Mouse (Mus musculus): ENCODE results near the gene Gm6793.

The Gm6793 gene

GRCm38 (mm10) chr8:112014936-112015335, at the start of gene Gm6793:
TSS of gene Gm6793 (minus strand) at chr8:112015036.
- no peak for DNase-seq (ENCODE audit: low read depth, low spot score)

- peak; percentile 57 for DNase-seq (ENCODE audit: low read depth, low spot score)
Measured at GRCm38 (mm10) chr8:112061372-112061771, 46.5 kb upstream of the Gm6793 start.

- no peak for DNase-seq (ENCODE audit: low read depth, low spot score)
Measured at GRCm38 (mm10) chr8:112054456-112054855, 39.6 kb upstream of the Gm6793 start.

GRCm38 (mm10) chr8:112051537-112051936, 36.7 kb upstream of the Gm6793 start:
- DNase-seq (ENCODE audit: low read depth, low spot score) = no peak

- DNase-seq (ENCODE audit: low read depth, low spot score) = no peak
Measured at GRCm38 (mm10) chr8:112049984-112050383, 35.1 kb upstream of the Gm6793 start.

GRCm38 (mm10) chr8:112048293-112048692, 33.5 kb upstream of the Gm6793 start:
- DNase-seq (ENCODE audit: low read depth, low spot score) = no peak

GRCm38 (mm10) chr8:112045896-112046295, 31.1 kb upstream of the Gm6793 start:
- DNase-seq (ENCODE audit: low read depth, low spot score) = peak; percentile 81

GRCm38 (mm10) chr8:112045182-112045581, 30.3 kb upstream of the Gm6793 start:
- DNase-seq (ENCODE audit: low read depth, low spot score) = no peak

- DNase-seq (ENCODE audit: low read depth, low spot score) = no peak
Measured at GRCm38 (mm10) chr8:112037521-112037920, 22.7 kb upstream of the Gm6793 start.

GRCm38 (mm10) chr8:112034603-112035002, 19.8 kb upstream of the Gm6793 start:
- DNase-seq (ENCODE audit: low read depth, low spot score) = no peak

- no peak for DNase-seq (ENCODE audit: low read depth, low spot score)
Measured at GRCm38 (mm10) chr8:112033071-112033470, 18.2 kb upstream of the Gm6793 start.

GRCm38 (mm10) chr8:112030663-112031062, 15.8 kb upstream of the Gm6793 start:
- DNase-seq (ENCODE audit: low read depth, low spot score) = no peak

GRCm38 (mm10) chr8:112029455-112029854, 14.6 kb upstream of the Gm6793 start:
- no peak for DNase-seq (ENCODE audit: low read depth, low spot score)

GRCm38 (mm10) chr8:112011816-112012242, 3.0 kb downstream of the Gm6793 start:
- DNase-seq (ENCODE audit: low read depth, low spot score) = no peak

GRCm38 (mm10) chr8:112010997-112011815, 3.6 kb downstream of the Gm6793 start, which contains the start of the genes Kars and Terf2ip:
TSS of gene Kars (minus strand) at chr8:112011323.
TSS of gene Terf2ip (plus strand) at chr8:112011398.
- DNase-seq (ENCODE audit: low read depth, low spot score) = peak; percentile 80

- no peak for DNase-seq (ENCODE audit: low read depth, low spot score)
Measured at GRCm38 (mm10) chr8:112009558-112009957, 5.3 kb downstream of the Gm6793 start.

- DNase-seq (ENCODE audit: low read depth, low spot score) = no peak
Measured at GRCm38 (mm10) chr8:112007669-112008068, 7.2 kb downstream of the Gm6793 start.

- no peak for DNase-seq (ENCODE audit: low read depth, low spot score)
Measured at GRCm38 (mm10) chr8:112005601-112006000, 9.2 kb downstream of the Gm6793 start.

- no peak for DNase-seq (ENCODE audit: low read depth, low spot score)
Measured at GRCm38 (mm10) chr8:112004754-112005153, 10.1 kb downstream of the Gm6793 start.

GRCm38 (mm10) chr8:111992703-111993039, 22.2 kb downstream of the Gm6793 start:
- DNase-seq (ENCODE audit: low read depth, low spot score) = no peak

- peak; percentile 79 for DNase-seq (ENCODE audit: low read depth, low spot score)
Measured at GRCm38 (mm10) chr8:111992013-111992702, 22.7 kb downstream of the Gm6793 start, which contains the start of gene Adat1. TSS of gene Adat1 (minus strand) at chr8:111992302.

- no peak for DNase-seq (ENCODE audit: low read depth, low spot score)
Measured at GRCm38 (mm10) chr8:111991278-111991677, 23.6 kb downstream of the Gm6793 start.

- DNase-seq (ENCODE audit: low read depth, low spot score) = no peak
Measured at GRCm38 (mm10) chr8:111989911-111990310, 24.9 kb downstream of the Gm6793 start.

Measured in brain, embryonic 18.5 days (tissue).